Mouse (Mus musculus) kidney, adult 2 months (tissue): ENCODE data around the gene Gm45713. TPM values are rescaled to one million over a fixed set of nuclear protein-coding genes. Genes with fewer than 3 reads are reported as not detected.

Experiments
- DNase-seq: peaks from one replicate; pipeline ENCODE4 v3.0.0; 2021
- H3K27ac ChIP-seq: fragments of 200-500 bp; 2 replicates; pipeline ENCODE4 v1.5.1; 2012; ENCODE audit warnings: low read depth, low read length, control low read depth, inconsistent platforms; ENCODE audit not compliant: insufficient read depth
- H3K27me3 ChIP-seq: fragments of 200-500 bp; replicated peaks from 2 replicates; pipeline ENCODE4 v1.6.1; 2012; ENCODE audit warnings: mild to moderate bottlenecking, moderate library complexity, low read length, inconsistent platforms; ENCODE audit not compliant: control insufficient read depth, insufficient read depth
- H3K36me3 ChIP-seq: fragments of 200-500 bp; 2 replicates; pipeline ENCODE4 v1.6.1; 2012; ENCODE audit warnings: mild to moderate bottlenecking, moderate library complexity, low read length, inconsistent platforms; ENCODE audit not compliant: control insufficient read depth, insufficient read depth
- H3K4me1 ChIP-seq: fragments of 200-500 bp; 2 replicates; pipeline ENCODE4 v1.6.1; 2011; ENCODE audit warnings: low read length; ENCODE audit not compliant: control insufficient read depth, insufficient read depth
- H3K4me3 ChIP-seq: fragments of 200-500 bp; 2 replicates; pipeline ENCODE4 v1.5.1; 2011; ENCODE audit warnings: mild to moderate bottlenecking, low read depth, low read length, control low read depth; ENCODE audit not compliant: insufficient read depth
- CTCF ChIP-seq: fragments of 200-500 bp; conservative IDR thresholded peaks from 2 replicates; pipeline ENCODE4 v1.5.1; 2011; ENCODE audit warnings: low read depth, mild to moderate bottlenecking, control low read depth, low read length, moderate library complexity, mixed read lengths; ENCODE audit not compliant: insufficient read depth, insufficient read length
- POLR2A ChIP-seq: fragments of 200-500 bp; IDR thresholded peaks from one replicate; pipeline ENCODE4 v1.6.1; 2011; ENCODE audit warnings: low read depth, low read length, control low read depth
- WGBS: fragments of 180-500 bp; shearing (Covaris S2); methylation state at CpG from one replicate; pipeline ENCODE4 v1.1.7; 2018; 5-methylcytosine and 5-hydroxymethylcytosine counted together
- polyA plus RNA-seq: library from polyadenylated mRNA; depleted of rRNA; stranded (reverse); fragments of >200 nt; gene quantifications from 2 replicates; pipeline ENCODE4 v1.2.3, GENCODE M21; 2012

Gene Gm45713
- polyA plus RNA-seq, 1 experiment, result 5.6 TPM

DNA sequence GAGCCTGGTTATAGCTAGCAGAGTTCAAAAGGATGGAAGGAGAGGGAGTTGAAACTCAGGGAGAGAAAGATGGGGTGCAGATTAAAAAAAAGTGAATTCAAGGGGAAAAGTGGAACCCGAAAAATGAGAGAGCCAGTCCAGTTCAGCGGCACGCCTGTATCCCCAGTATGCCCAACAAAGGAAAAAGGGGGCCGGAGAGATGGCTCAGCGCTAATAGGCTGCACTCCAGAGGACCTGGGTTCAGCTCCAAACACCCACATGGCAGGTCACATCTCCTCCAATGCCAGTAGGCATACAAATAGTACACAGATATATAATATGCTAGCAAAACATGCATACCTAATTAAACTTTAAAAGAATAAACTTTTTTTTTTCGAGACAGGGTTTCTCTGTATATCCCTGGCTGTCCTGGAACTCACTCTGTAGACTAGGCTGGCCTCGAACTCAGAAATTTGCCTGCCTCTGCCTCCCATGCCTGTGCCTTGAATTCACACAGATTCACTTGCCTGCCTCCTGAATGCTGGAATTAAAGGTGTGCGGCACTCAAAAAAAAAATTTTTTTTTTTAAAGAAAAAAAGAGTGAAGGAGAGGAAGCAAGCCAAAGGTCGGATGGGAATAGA lies 27.1 kb upstream of the Gm45713 start:
- Histone ChIP-seq H3K27me3 (peaks cover 2% of the 10 kb centered on the region), H3K27ac (no peak overlapping the region), H3K4me1 (no peaks in the 10 kb centered on the region; the same call in 1 of the 2 replicates), H3K36me3 (no peaks in the 10 kb centered on the region), H3K4me3 (no peak overlapping the region)
- WGBS, result 75% methylated on average over 9 of the region's 9 CpGs
- TF ChIP-seq CTCF (no peak), POLR2A (no peak)
- DNase-seq, result no peak

DNA sequence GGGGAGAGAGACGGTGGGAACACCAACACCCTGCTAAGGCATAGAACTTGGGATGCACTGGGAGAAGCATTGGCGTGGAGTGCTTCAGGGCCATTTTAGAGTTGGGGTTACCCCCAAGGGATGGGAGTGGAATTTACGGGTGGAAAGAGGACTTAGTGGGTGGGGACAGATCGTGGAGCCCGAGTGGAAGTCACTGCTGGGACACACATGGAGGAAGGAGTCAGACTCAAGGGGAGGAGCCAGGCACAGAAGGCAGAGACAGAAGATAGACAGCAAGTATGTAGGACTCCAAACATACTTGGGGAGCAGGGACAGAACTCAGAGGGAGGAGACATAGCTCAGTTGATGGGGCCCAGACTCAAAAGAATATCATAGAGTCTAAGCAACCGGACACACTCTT lies 26.5 kb upstream of the Gm45713 start:
- Histone ChIP-seq H3K4me3 (no peak overlapping the region), H3K27ac (no peak overlapping the region), H3K27me3 (no peaks in the 10 kb centered on the region), H3K4me1 (no peaks in the 10 kb centered on the region; the same call in 1 of the 2 replicates), H3K36me3 (no peaks in the 10 kb centered on the region)
- TF ChIP-seq POLR2A (no peak), CTCF (no peak)
- DNase-seq, result no peak
- WGBS, result 25% methylated on average over 6 of the region's 6 CpGs

DNA sequence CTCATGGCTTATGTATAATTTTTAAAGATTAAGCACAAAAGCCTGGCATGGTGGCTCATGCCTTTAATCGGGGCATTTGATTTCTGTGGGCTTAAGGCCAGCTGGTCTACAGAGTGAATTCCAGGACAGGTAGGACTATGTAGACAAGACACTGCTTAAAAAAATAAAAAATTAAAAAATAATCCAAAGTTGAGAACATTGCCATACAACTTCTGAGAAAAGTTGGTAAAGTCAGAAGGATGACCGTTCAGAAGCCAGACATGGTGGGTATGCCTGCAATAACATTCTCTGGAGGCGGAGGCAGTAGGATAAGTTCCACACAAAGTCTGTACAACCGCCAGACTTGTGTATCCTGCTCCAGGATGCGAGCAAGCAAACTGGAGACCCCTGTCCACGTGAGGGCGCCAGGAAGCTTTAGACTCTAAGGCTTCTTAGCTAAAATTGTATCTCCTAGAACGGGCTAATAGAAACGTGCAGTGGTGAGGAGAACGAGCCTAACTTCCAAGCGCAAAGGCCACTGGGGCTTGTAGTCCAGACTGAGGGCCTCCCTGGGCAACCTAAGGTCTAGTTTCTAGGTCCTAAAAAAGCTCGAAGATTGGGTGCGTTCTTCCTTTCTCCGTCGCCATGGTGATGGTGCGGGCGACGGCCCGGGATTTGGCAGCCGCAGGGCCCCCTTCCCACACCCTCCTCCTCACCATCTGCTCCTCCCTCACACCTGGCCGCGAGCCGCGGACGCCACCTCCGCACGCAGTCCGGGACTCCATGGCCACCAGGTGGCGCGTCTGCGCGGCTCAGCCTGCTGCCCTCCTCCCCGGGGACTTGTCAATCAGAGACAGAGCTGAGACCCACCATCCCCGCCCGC lies 25.8 kb upstream of the Gm45713 start:
- peak; percentile 91 for DNase-seq
- WGBS, result 3% methylated on average over 35 of the region's 35 CpGs
- H3K27me3 ChIP-seq, result no peaks in the 10 kb centered on the region
- TF ChIP-seq POLR2A (no peak), CTCF (peak; percentile 79)
- no peaks in the 10 kb centered on the region for H3K36me3 ChIP-seq
- peak overlapping the region; percentile 38 for H3K4me3 ChIP-seq
- no peak overlapping the region for H3K27ac ChIP-seq
- no peaks in the 10 kb centered on the region; the same call in 1 of the 2 replicates for H3K4me1 ChIP-seq

DNA sequence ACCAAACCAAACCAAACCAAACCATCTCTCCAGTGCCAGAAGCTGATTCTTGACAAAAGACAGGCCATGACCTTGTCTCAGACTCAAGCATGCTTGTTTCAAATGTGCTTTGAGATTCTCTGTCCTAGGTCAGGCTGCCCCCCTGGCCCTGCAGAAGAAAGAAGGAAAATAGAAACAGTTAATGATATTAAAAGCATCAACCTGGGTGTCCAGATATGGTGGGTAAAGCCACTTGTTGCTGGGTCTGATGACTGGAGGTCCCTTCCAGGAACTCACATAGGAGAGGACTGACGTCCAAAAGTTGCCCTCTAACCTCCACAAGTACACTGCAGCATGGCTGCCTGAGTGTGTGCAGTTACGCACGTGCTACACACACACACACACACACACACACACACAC lies 24.8 kb upstream of the Gm45713 start:
- no peak overlapping the region for H3K4me3 ChIP-seq
- H3K4me1 ChIP-seq, result no peaks in the 10 kb centered on the region; the same call in 1 of the 2 replicates
- no peak for DNase-seq
- H3K36me3 ChIP-seq, result no peaks in the 10 kb centered on the region
- TF ChIP-seq CTCF, result no peak
- no peak for TF ChIP-seq POLR2A
- H3K27me3 ChIP-seq, result no peaks in the 10 kb centered on the region
- no peak overlapping the region for H3K27ac ChIP-seq
- 80% methylated on average over 3 of the region's 3 CpGs for WGBS

DNA sequence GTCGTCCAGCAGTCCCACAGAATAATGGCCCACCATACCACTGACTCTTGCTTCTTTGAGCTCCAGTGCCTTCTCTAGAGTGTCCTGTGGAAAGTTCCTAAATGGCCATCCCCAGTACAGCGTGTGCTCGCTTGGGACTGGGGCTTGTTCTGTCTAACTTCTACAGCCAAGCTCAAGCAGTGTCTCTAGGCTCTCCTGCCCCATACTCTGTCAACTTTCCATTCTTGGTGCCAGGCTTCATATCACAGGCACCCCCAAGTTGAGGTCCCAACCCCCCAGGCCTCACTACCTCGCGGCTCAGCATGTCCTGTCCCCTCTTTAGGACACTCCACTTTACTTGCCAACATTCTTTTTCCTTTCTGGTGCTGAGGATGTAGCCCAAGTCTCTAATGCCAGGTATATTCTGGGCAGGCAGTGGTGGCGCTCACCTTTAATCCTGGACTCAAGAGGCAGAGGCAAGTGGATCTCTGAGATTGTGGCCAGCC lies 24.3 kb upstream of the Gm45713 start:
- no peak for DNase-seq
- no peak overlapping the region for H3K27ac ChIP-seq
- no peaks in the 10 kb centered on the region; the same call in 1 of the 2 replicates for H3K4me1 ChIP-seq
- TF ChIP-seq POLR2A, result no peak
- no peak for TF ChIP-seq CTCF
- 98% methylated on average over 6 of the region's 6 CpGs for WGBS
- H3K36me3 ChIP-seq, result no peaks in the 10 kb centered on the region
- H3K4me3 ChIP-seq, result no peak overlapping the region
- H3K27me3 ChIP-seq, result no peaks in the 10 kb centered on the region

DNA sequence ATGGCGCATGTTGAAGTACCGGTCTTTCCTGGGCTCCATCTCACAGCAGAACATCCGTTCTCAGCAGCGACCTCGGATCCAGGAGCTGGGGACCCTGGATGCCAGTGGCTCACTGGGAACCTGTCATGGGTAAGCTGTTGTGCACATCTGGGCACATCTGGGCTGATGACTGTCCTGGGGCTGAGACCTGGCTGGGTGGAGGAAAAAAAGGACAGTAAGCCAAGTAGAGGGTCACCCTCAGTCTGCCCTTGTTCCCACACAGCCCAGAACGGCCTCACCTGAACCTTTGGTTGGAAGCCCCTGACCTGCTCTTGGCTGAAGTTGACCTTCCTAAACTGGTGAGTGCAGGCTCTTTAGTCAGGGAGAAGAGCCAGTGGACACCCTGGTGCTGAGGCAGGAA lies 23.0 kb upstream of the Gm45713 start:
- TF ChIP-seq POLR2A (no peak), CTCF (no peak)
- Histone ChIP-seq H3K27ac (no peak overlapping the region), H3K4me3 (no peak overlapping the region), H3K4me1 (no peaks in the 10 kb centered on the region; the same call in 1 of the 2 replicates), H3K27me3 (no peaks in the 10 kb centered on the region), H3K36me3 (no peaks in the 10 kb centered on the region)
- DNase-seq, result no peak
- 88% methylated on average over 6 of the region's 6 CpGs for WGBS

DNA sequence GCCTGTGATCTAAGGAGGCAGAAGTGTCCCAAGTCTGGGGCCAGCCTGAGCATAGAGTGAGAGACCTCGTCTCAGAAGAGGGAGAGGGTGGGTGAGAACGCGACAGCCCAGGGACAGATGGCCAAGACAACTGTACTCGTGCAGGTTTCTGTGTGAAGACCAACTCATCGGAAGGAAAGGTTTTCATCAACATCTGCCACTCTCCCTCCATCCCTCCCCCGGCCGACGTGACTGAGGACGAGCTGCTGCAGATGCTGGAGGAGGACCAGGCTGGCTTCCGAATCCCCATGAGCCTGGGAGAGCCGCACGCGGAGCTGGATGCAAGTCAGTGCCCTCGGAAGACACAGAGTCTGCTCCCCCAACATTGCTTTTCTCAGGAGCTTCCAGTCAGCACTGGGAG lies 21.4 kb upstream of the Gm45713 start:
- WGBS, result 87% methylated on average over 14 of the region's 14 CpGs
- no peak for DNase-seq
- Histone ChIP-seq H3K36me3 (no peaks in the 10 kb centered on the region), H3K4me3 (no peak overlapping the region), H3K4me1 (no peaks in the 10 kb centered on the region; the same call in 1 of the 2 replicates), H3K27ac (no peak overlapping the region), H3K27me3 (no peaks in the 10 kb centered on the region)
- TF ChIP-seq POLR2A (no peak), CTCF (no peak)
